Mouse (Mus musculus) NIH3T3 (cell line): ENCODE measurements around the gene Ndufaf3.

Experiments
- DNase-seq: peaks from one replicate; pipeline ENCODE4 v3.0.0-alpha.2; 2012; ENCODE audit warnings: low read depth

The Ndufaf3 gene

DNA sequence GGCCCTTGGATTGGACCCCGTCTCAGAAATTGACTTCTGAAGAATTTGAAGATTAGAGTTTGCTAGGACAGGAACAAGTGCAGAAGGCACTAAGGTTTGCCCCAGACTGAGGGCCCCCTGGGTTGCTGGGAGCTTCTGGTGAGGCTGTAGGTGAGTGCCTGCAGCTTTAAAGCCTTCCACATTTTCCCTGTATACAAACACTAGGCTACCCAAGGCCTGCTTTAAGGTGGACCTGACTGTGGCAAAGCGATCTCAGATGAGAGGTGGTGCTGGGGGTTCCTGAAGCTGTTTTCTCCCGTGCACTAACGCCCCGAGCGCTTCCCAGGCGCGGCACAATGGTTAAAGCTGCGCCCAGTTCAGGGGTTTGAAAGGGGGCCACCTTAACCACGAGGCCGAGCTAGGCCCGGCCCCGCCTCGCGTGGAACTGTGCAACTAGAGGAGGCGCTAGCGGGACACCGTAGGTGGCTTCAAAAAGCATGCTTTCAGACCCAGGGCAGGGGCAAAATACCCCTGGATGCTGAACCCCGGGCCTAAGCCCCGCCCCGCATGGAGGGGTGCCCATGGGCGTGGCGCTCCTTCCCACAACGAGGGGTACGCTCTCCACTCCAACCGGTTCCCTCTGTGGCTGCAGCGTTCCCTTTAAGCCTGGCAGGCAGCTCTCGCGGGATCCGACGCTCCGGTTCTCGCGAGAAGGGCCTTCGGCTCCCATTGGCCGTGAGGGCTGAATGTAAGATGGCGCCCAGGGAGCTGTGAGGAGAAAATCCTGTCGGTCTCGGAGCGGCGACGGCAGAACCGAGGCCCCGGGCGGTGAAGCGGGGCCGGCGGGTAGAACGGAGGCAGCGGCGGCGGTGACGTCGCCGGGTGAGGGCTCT is 50.6 kb downstream of the Ndufaf3 start, which contains the start of gene Qrich1:
TSS of gene Qrich1 (plus strand) at position 427 of the 872 bp plus-strand sequence.
- peak; percentile 98 for DNase-seq
